Mouse (Mus musculus) bone marrow macrophage, adult 2 months (primary cell): ENCODE results near the gene Gm10309. TPM values are rescaled to one million over a fixed set of nuclear protein-coding genes. Genes with fewer than 3 reads are reported as not detected.
A peak's percentile ranks its signal among the peaks of the same experiment; 100 is the strongest.

Source experiments
- H3K27ac ChIP-seq: 2 replicates; pipeline ENCODE4 v1.5.1; 2012; ENCODE audit warnings: low read depth, low read length; ENCODE audit not compliant: insufficient read depth
- H3K4me1 ChIP-seq: 2 replicates; pipeline ENCODE4 v1.6.1; 2012; ENCODE audit warnings: low read length; ENCODE audit not compliant: control insufficient read depth, insufficient read depth
- H3K4me3 ChIP-seq: 2 replicates; pipeline ENCODE4 v1.5.1; 2012; ENCODE audit warnings: mild to moderate bottlenecking, low read length, moderate library complexity; ENCODE audit not compliant: insufficient read depth
- CTCF ChIP-seq: IDR thresholded peaks from 2 replicates; pipeline ENCODE4 v1.5.1; 2012; ENCODE audit warnings: low read depth, mild to moderate bottlenecking, low read length, moderate library complexity
- POLR2A ChIP-seq: IDR thresholded peaks from 2 replicates; pipeline ENCODE4 v1.6.1; 2012; ENCODE audit warnings: mild to moderate bottlenecking, low read depth, low read length, borderline replicate concordance
- polyA plus RNA-seq: library from polyadenylated mRNA; stranded (reverse); fragments of >200 nt; gene quantifications from 2 replicates; pipeline ENCODE4 v1.2.4, GENCODE M21; 2012; ENCODE audit not compliant: missing spikeins, insufficient read depth, insufficient read length

The Gm10309 gene
- polyA plus RNA-seq, 1 experiment = not detected

GRCm38 (mm10) chr17:86496123-86496771, 8.8 kb downstream of the Gm10309 start:
- Histone ChIP-seq H3K27ac (no peak overlapping the region), H3K4me3 (no peak overlapping the region), H3K4me1 (peaks cover 7% of the 10 kb centered on the region)
- TF ChIP-seq CTCF (no peak), POLR2A (no peak)

- TF ChIP-seq POLR2A (no peak), CTCF (no peak)
Observed at GRCm38 (mm10) chr17:86494895-86495294, 10.1 kb downstream of the Gm10309 start.

GRCm38 (mm10) chr17:86494494-86494893, 10.5 kb downstream of the Gm10309 start:
- H3K4me1 ChIP-seq = peaks cover 7% of the 10 kb centered on the region
- TF ChIP-seq CTCF (no peak), POLR2A (no peak)
- H3K4me3 ChIP-seq = no peak overlapping the region
- H3K27ac ChIP-seq = peak overlapping the region; percentile 12; the same call in 1 of the 2 replicates

More at GRCm38 (mm10) chr17:86494895-86495294, 10.1 kb downstream of the Gm10309 start:
- H3K4me3 ChIP-seq = no peak overlapping the region
- H3K4me1 ChIP-seq = peaks cover 7% of the 10 kb centered on the region
- H3K27ac ChIP-seq = peak overlapping the region; percentile 12; the same call in 1 of the 2 replicates

GRCm38 (mm10) chr17:86493891-86494420, 11.1 kb downstream of the Gm10309 start:
- H3K4me1 ChIP-seq = peaks cover 7% of the 10 kb centered on the region
- H3K27ac ChIP-seq = no peak overlapping the region
- no peak for TF ChIP-seq CTCF
- TF ChIP-seq POLR2A = no peak

GRCm38 (mm10) chr17:86492376-86492775, 12.7 kb downstream of the Gm10309 start:
- Histone ChIP-seq H3K4me3 (no peak overlapping the region), H3K27ac (no peak overlapping the region), H3K4me1 (peaks cover 7% of the 10 kb centered on the region)
- TF ChIP-seq CTCF = no peak
- TF ChIP-seq POLR2A = no peak

More at GRCm38 (mm10) chr17:86493891-86494420, 11.1 kb downstream of the Gm10309 start:
- H3K4me3 ChIP-seq = no peak overlapping the region

GRCm38 (mm10) chr17:86489827-86490226, 15.2 kb downstream of the Gm10309 start:
- Histone ChIP-seq H3K4me3 (no peak overlapping the region), H3K4me1 (peaks cover 3% of the 10 kb centered on the region; the same call in 1 of the 2 replicates), H3K27ac (no peak overlapping the region)
- TF ChIP-seq POLR2A = no peak
- no peak for TF ChIP-seq CTCF

GRCm38 (mm10) chr17:86487450-86487849, 17.6 kb downstream of the Gm10309 start:
- no peak for TF ChIP-seq POLR2A
- TF ChIP-seq CTCF = no peak
- Histone ChIP-seq H3K4me1 (no peaks in the 10 kb centered on the region), H3K4me3 (no peak overlapping the region), H3K27ac (no peak overlapping the region)

GRCm38 (mm10) chr17:86486657-86487056, 18.4 kb downstream of the Gm10309 start:
- H3K27ac ChIP-seq = no peak overlapping the region
- TF ChIP-seq POLR2A (no peak), CTCF (no peak)
- no peak overlapping the region for H3K4me3 ChIP-seq
- H3K4me1 ChIP-seq = no peaks in the 10 kb centered on the region

- H3K27ac ChIP-seq = no peak overlapping the region
Observed at GRCm38 (mm10) chr17:86484087-86484737, 20.8 kb downstream of the Gm10309 start.

GRCm38 (mm10) chr17:86482675-86483074, 22.4 kb downstream of the Gm10309 start:
- H3K4me3 ChIP-seq = no peak overlapping the region
- H3K27ac ChIP-seq = no peak overlapping the region
- TF ChIP-seq POLR2A = no peak
- TF ChIP-seq CTCF = no peak
- no peaks in the 10 kb centered on the region for H3K4me1 ChIP-seq

More at GRCm38 (mm10) chr17:86484087-86484737, 20.8 kb downstream of the Gm10309 start:
- H3K4me1 ChIP-seq = no peaks in the 10 kb centered on the region
- H3K4me3 ChIP-seq = no peak overlapping the region
- peak; percentile 65 for TF ChIP-seq CTCF
- no peak for TF ChIP-seq POLR2A
